Mouse (Mus musculus) testis, postnatal 14 days (tissue): ENCODE data around the gene Jam2.

Experiments
- DNase-seq: peaks from one replicate; pipeline ENCODE4 v3.0.0; 2021; ENCODE audit warnings: low spot score

Jam2 gene

DNA sequence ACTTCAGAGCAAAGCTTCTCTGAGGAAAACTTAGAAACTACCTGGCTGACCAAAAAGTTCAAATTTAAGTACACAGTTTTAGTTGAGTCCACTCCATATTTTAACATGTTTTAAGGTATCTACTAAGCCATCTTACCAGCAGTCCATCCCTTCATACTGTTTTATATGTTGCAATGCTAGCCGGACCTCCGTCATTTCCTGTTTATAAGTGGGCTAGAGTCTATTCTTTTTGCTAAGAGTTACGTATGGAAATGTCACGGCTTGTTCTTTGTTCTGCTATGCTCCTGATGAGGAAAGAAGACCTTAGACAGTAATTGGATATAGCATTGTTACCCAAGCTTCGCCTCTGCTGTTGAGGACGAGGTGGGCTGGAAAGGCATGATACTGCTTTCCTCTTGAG is 79.6 kb downstream of the Jam2 start:
- no peak for DNase-seq

DNA sequence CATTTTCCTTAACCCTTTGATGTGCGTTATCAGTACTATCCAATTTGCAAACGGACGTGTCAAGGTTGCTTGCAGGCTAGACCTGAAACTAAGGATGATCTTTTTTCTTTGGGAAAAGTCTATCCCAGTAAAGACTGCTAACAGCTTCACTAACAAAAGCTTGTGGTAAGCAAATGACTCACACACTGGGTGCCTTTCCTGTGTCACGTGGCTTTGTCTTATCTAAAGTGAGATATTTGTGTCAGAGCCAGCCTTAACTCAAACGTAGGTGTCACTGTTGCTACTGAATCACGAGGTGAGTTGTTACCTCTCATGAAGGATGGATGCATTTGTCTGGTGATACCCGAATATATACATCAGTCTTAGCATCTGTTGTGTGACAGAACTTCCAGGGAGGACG is 90.7 kb downstream of the Jam2 start:
- DNase-seq: no peak

DNA sequence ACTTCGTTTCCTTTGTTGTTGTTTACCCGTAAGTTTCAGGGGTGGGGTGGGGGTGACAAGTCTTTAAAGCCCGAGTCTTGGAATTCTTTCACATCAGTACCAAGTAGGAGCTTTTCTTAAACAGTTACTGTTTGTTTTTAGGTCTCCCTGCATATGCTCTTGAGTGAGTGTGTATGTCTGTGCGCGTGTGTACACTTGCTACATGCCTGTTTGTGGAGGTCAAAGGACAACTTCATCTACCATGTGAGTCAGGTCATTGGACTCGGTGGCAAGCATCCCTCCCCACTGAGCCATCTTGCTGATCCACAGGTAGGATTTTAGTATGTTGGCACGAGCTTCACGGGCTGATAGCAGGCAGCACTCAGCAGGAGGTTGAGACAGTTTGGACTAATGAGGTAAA is 99.9 kb downstream of the Jam2 start:
- no peak for DNase-seq

DNA sequence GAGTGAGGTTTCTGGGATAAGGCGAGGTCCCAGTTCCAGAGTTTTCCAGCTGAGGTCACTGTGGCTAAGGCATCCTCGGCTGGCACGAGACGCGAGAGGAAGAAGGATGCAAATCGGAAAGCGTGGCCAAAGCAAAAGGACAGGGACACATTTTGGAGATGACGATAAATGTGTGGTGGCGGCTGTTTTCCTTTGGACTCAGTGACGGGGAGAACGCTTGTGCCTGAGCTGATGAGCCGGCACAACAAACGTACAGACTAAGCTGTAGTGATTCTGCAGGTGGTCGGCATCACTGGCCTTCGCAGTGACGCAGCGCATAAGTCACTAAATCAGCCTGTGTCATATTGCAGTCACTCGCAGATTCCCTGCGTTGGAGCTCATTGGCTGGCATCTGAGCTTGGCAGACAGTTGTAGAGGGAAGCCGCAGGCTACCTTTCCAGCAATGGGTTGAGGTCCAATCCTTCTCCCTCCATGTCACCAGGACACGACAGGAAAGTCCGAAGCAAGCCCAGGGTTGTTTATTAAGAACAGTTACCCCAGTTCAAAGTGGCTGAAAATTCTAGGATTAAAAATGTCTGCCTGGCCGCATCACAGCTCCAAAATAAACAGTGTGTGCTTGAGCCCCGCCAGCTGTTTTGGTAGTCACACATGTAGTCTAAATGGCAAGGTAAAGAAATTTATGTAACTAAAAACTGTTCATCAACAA is 101.2 kb downstream of the Jam2 start:
- DNase-seq: no peak
